Mouse (Mus musculus) ovary, adult 2 months (tissue): ENCODE results near the gene Chst14. TPM values are rescaled to one million over a fixed set of nuclear protein-coding genes. Genes with fewer than 3 reads are reported as not detected.

Experiments used
- polyA plus RNA-seq: library from polyadenylated mRNA; depleted of rRNA; stranded (reverse); fragments of >200 nt; gene quantifications from 2 replicates; pipeline ENCODE4 v1.2.3, GENCODE M21; 2012; rRNA removed

Gene Chst14
- polyA plus RNA-seq = 31.2 and 33.1 TPM in 2 replicates

DNA sequence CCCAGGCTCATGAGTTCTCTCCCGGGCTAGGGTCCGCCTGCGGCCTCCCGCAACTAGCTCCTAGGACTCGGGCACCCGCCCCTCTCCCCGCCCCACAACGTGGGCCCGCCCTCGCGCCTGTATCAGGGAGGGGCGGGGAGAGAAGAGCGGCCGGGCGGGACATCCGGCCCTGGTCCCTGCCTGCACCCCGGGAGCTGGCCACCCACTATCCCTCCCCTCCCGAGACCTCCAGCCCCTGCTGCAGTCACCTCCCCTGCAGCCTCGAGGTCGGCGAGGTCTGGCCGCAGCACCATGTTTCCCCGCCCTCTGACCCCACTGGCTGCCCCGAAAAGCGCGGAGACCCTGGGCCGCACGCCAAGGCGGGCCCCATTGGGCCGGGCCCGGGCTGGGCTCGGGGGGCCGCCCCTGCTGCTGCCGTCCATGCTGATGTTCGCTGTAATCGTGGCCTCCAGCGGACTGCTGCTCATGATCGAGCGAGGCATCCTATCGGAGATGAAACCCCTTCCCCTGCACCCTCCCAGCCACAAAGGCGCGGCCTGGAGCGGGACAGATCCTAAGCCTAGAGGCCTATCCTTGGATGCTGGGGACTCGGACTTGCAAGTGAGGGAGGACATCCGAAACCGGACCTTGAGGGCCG, at the start of gene Chst14:
Gene Chst14, plus strand, starts transcription at position 136 of the 637 bp plus-strand sequence.

DNA sequence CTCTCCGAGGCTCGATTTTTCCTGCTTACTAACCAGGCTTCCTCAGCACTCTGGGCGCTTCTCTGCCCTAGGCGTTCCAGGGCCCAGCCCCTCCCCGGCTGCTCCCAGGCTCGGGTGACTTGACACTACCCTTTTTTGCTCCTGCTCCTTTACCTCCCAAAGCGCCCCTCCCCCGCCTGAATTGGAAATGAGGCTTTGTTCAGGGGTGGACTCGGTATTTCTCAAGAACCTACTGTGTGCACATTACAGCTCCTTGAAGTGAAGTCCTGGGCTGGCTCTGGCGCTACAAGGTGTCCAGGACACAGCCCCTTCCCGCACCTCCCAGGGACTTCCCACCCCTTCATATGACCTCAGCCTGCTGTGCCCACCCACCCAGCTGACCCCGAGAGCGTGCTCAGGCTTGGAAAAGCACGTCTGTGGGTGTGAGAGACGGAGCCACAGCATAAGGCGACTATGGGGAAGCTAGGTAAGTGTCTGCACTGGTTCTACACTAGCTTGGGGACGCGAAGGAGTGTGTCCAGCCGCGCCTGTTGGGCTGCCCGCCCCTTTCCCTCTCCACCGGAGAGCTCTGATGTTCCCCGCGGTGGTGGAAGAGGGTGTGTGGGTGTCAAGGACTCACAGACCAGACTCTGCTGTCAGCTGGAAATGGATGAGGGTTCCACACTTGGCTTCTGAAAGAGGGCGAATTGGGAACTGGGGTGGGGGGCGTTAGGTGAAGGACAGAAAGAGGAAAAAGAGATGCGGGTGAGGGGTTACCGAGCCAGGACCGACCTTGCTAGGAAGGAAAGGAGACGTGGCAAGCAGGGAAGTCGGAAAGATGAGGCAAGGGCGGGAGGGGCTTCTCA, 26.1 kb upstream of the Chst14 start, which contains the start of gene Bahd1:
Gene Bahd1, plus strand, starts transcription at position 397 of the 845 bp plus-strand sequence.

Other genes with a start within 250 kb of the Chst14 start
- 10.0 and 10.1 TPM in 2 replicates for gene Ankrd63, start 222.5 kb upstream of the Chst14 start, polyA plus RNA-seq
- 4.2 and 8.4 TPM in 2 replicates for gene Plcb2, start 198.1 kb upstream of the Chst14 start, polyA plus RNA-seq
- 17.2 and 23.9 TPM in 2 replicates for gene Inafm2, start 180.7 kb upstream of the Chst14 start, polyA plus RNA-seq
- 7.4 and 7.8 TPM in 2 replicates for gene Ccdc9b, start 163.8 kb upstream of the Chst14 start, polyA plus RNA-seq
- gene Phgr1, start 153.7 kb upstream of the Chst14 start, polyA plus RNA-seq = 0.70 and 1.0 TPM in 2 replicates
- 0.61 TPM in 2 replicates for gene Disp2, start 146.8 kb upstream of the Chst14 start, polyA plus RNA-seq
- gene Knstrn, start 112.5 kb upstream of the Chst14 start, polyA plus RNA-seq = 3.9 and 6.0 TPM in 2 replicates
- gene Ivd, start 64.5 kb upstream of the Chst14 start, polyA plus RNA-seq = 84.6 and 103 TPM in 2 replicates
- gene Bahd1, start 26.1 kb upstream of the Chst14 start, polyA plus RNA-seq = 31.7 and 39.7 TPM in 2 replicates
- gene Ccdc32, start 102.9 kb downstream of the Chst14 start, polyA plus RNA-seq = 6.4 and 6.8 TPM in 2 replicates
- 5.1 and 6.5 TPM in 2 replicates for gene Rpusd2, start 108.3 kb downstream of the Chst14 start, polyA plus RNA-seq
- 0.27 and 0.40 TPM in 2 replicates for gene Knl1, start 120.6 kb downstream of the Chst14 start, polyA plus RNA-seq
- 7.4 and 11.0 TPM in 2 replicates for gene Rad51, start 186.3 kb downstream of the Chst14 start, polyA plus RNA-seq
- gene Rmdn3, start 230.5 kb downstream of the Chst14 start, polyA plus RNA-seq = 18.1 and 27.7 TPM in 2 replicates
- 10.5 and 12.4 TPM in 2 replicates for gene Gchfr, start 241.3 kb downstream of the Chst14 start, polyA plus RNA-seq
- gene Gm14137, start 248.0 kb downstream of the Chst14 start, polyA plus RNA-seq = 0.13 and 0.17 TPM in 2 replicates